Mouse (Mus musculus) CD4-positive helper T cell, adult 2 months (primary cell): Measurements from ENCODE around the gene Pcsk2.

Experiments
- DNase-seq: peaks from one replicate; pipeline ENCODE4 v3.0.0-alpha.2; 2012; ENCODE audit warnings: low read depth, missing footprints, low spot score

Gene Pcsk2

GRCm38 (mm10) chr2:143545758-143546246 is at the start of gene Pcsk2:
TSS of gene Pcsk2 (plus strand) at chr2:143546156.
- DNase-seq, result no peak

GRCm38 (mm10) chr2:143500845-143501244 is 45.1 kb upstream of the Pcsk2 start:
- DNase-seq, result no peak

- no peak for DNase-seq
Measured at GRCm38 (mm10) chr2:143501760-143502159, 44.2 kb upstream of the Pcsk2 start.

- DNase-seq, result no peak
Measured at GRCm38 (mm10) chr2:143502203-143502602, 43.8 kb upstream of the Pcsk2 start.

- no peak for DNase-seq
Measured at GRCm38 (mm10) chr2:143536485-143536884, 9.5 kb upstream of the Pcsk2 start.

- no peak for DNase-seq
Measured at GRCm38 (mm10) chr2:143545299-143545751, 631 bp upstream of the Pcsk2 start.

GRCm38 (mm10) chr2:143546412-143547211 is 656 bp downstream of the Pcsk2 start:
- DNase-seq, result no peak

GRCm38 (mm10) chr2:143547251-143548090 is 1.5 kb downstream of the Pcsk2 start:
- no peak for DNase-seq

- DNase-seq, result no peak
Measured at GRCm38 (mm10) chr2:143560384-143560783, 14.4 kb downstream of the Pcsk2 start.

GRCm38 (mm10) chr2:143565062-143565461 is 19.1 kb downstream of the Pcsk2 start:
- no peak for DNase-seq

- DNase-seq, result no peak
Measured at GRCm38 (mm10) chr2:143565961-143566360, 20.0 kb downstream of the Pcsk2 start.

- DNase-seq, result no peak
Measured at GRCm38 (mm10) chr2:143585341-143585740, 39.4 kb downstream of the Pcsk2 start.

GRCm38 (mm10) chr2:143590398-143590797 is 44.4 kb downstream of the Pcsk2 start:
- DNase-seq, result no peak

GRCm38 (mm10) chr2:143603071-143603470 is 57.1 kb downstream of the Pcsk2 start:
- no peak for DNase-seq

- no peak for DNase-seq
Measured at GRCm38 (mm10) chr2:143603871-143604512, 58.0 kb downstream of the Pcsk2 start.

- no peak for DNase-seq
Measured at GRCm38 (mm10) chr2:143610355-143611331, 64.7 kb downstream of the Pcsk2 start.

GRCm38 (mm10) chr2:143613466-143613865 is 67.5 kb downstream of the Pcsk2 start:
- no peak for DNase-seq

GRCm38 (mm10) chr2:143614775-143615174 is 68.8 kb downstream of the Pcsk2 start:
- DNase-seq, result no peak

GRCm38 (mm10) chr2:143620916-143621315 is 75.0 kb downstream of the Pcsk2 start:
- no peak for DNase-seq

- DNase-seq, result no peak
Measured at GRCm38 (mm10) chr2:143623916-143624315, 78.0 kb downstream of the Pcsk2 start.

- no peak for DNase-seq
Measured at GRCm38 (mm10) chr2:143643305-143643704, 97.3 kb downstream of the Pcsk2 start.
